Mouse (Mus musculus) liver, postnatal 0 days (tissue): Measurements from ENCODE around the gene Rnf43. TPM values are rescaled to one million over a fixed set of nuclear protein-coding genes. Genes with fewer than 3 reads are reported as not detected.

Source experiments
- ATAC-seq: fragments of 200-750 bp; cut with Nextera tagmentation; 2 replicates; pipeline ENCODE4 v1.8.0; 2017; ENCODE audit warnings: mild to moderate bottlenecking, moderate library complexity
- DNase-seq: peaks from one replicate; pipeline ENCODE4 v3.0.0-alpha.2; 2016
- H3K27ac ChIP-seq: fragments of 300-500 bp; sonication (generic); 2 replicates; pipeline ENCODE4 v1.5.1; 2014; ENCODE audit warnings: antibody characterized with exemption, moderate library complexity, mild to moderate bottlenecking, low read depth
- H3K27me3 ChIP-seq: fragments of 300-500 bp; sonication (generic); 2 replicates; pipeline ENCODE4 v1.6.1; 2014; ENCODE audit warnings: low read length, control low read depth, mixed read lengths; ENCODE audit not compliant: insufficient read depth
- H3K36me3 ChIP-seq: fragments of 300-500 bp; sonication (generic); replicated peaks from 2 replicates; pipeline ENCODE4 v1.6.1; 2014; ENCODE audit warnings: mild to moderate bottlenecking, control low read depth, low read length, moderate library complexity, mixed read lengths; ENCODE audit not compliant: insufficient read depth
- H3K4me1 ChIP-seq: fragments of 300-500 bp; sonication (generic); 2 replicates; pipeline ENCODE4 v1.6.1; 2014; ENCODE audit warnings: antibody characterized with exemption, mild to moderate bottlenecking, control low read depth; ENCODE audit not compliant: insufficient read depth
- H3K4me2 ChIP-seq: fragments of 300-500 bp; sonication (generic); 2 replicates; pipeline ENCODE4 v1.6.1; 2014; ENCODE audit warnings: low read depth, mild to moderate bottlenecking, low read length, moderate library complexity, mixed read lengths
- H3K4me3 ChIP-seq: fragments of 300-500 bp; sonication (generic); 2 replicates; pipeline ENCODE4 v1.5.1; 2014; ENCODE audit warnings: low read depth, low read length
- H3K9ac ChIP-seq: fragments of 300-500 bp; sonication (generic); replicated peaks from 2 replicates; pipeline ENCODE4 v1.6.1; 2014; ENCODE audit warnings: mild to moderate bottlenecking, moderate library complexity
- H3K9me3 ChIP-seq: fragments of 300-500 bp; sonication (generic); 2 replicates; pipeline ENCODE4 v1.6.1; 2016; ENCODE audit warnings: mild to moderate bottlenecking, control low read depth, low read length, mixed read lengths
- CTCF ChIP-seq: sonication (generic); IDR thresholded peaks from 2 replicates; pipeline ENCODE4 v1.5.1; 2016; ENCODE audit warnings: antibody characterized with exemption, low read depth
- EP300 ChIP-seq: IDR thresholded peaks from 2 replicates; pipeline ENCODE4 v1.6.1; 2016; ENCODE audit warnings: antibody characterized with exemption, low read depth, mild to moderate bottlenecking
- WGBS: fragments of 180-500 bp; shearing (Covaris S2); extraction: QIAGEN DNeasy Blood & Tissue Kit; methylation state at CpG from one replicate; pipeline ENCODE4 v1.1.7; 2014; ENCODE audit not compliant: insufficient replicate concordance; 5-methylcytosine and 5-hydroxymethylcytosine counted together
- polyA plus RNA-seq: library from polyadenylated mRNA; unstranded; fragments of >200 nt; fragmentation: Nextera tagmentation; extraction: Ambion mirVana; gene quantifications from 2 replicates; pipeline ENCODE4 v1.2.1, GENCODE M21; 2015

Rnf43 gene
- polyA plus RNA-seq, 1 experiment from 2014 or later, result 4.2 TPM

GRCm38 (mm10) chr11:87710262-87710615, 47.7 kb downstream of the Rnf43 start:
- H3K4me1 ChIP-seq, result peaks cover 38% of the 10 kb centered on the region
- peak overlapping the region; percentile 29; the same call in 1 of the 2 replicates for H3K4me3 ChIP-seq
- DNase-seq (no peak), ATAC-seq (no peak)
- H3K27ac ChIP-seq, result no peak overlapping the region
- peak overlapping the region; percentile 57 for H3K4me2 ChIP-seq
- no peaks in the 10 kb centered on the region for H3K27me3 ChIP-seq
- H3K9ac ChIP-seq, result no peak overlapping the region
- WGBS, result 63% methylated on average over 7 of the region's 7 CpGs
- TF ChIP-seq EP300, result no peak
- no peak for TF ChIP-seq CTCF
- no peaks in the 10 kb centered on the region for H3K9me3 ChIP-seq
- no peaks in the 10 kb centered on the region for H3K36me3 ChIP-seq

GRCm38 (mm10) chr11:87712188-87712587, 49.7 kb downstream of the Rnf43 start:
- 47% methylated on average over 4 of the region's 4 CpGs for WGBS
- ATAC-seq, result no peak
- no peak overlapping the region for H3K4me2 ChIP-seq

GRCm38 (mm10) chr11:87715999-87716398, 53.5 kb downstream of the Rnf43 start:
- TF ChIP-seq EP300, result no peak
- TF ChIP-seq CTCF, result peak; percentile 41
- no peaks in the 10 kb centered on the region for H3K27me3 ChIP-seq
- whole genome bisulfite sequencing, result 79% methylated on average over 4 of the region's 4 CpGs
- H3K4me1 ChIP-seq, result peaks cover 19% of the 10 kb centered on the region
- DNase-seq (no peak), ATAC-seq (no peak)
- no peak overlapping the region for H3K27ac ChIP-seq
- H3K4me3 ChIP-seq, result no peak overlapping the region
- H3K4me2 ChIP-seq, result no peak overlapping the region
- H3K9ac ChIP-seq, result no peak overlapping the region
- H3K36me3 ChIP-seq, result 0 out of 2 replicates have a peak, but pooled peaks cover 3% of the 10 kb centered on the region
- H3K9me3 ChIP-seq, result no peaks in the 10 kb centered on the region

More at GRCm38 (mm10) chr11:87712188-87712587, 49.7 kb downstream of the Rnf43 start:
- Histone ChIP-seq H3K9me3 (no peaks in the 10 kb centered on the region), H3K27me3 (no peaks in the 10 kb centered on the region), H3K27ac (no peak overlapping the region), H3K36me3 (no peaks in the 10 kb centered on the region), H3K4me1 (peaks cover 35% of the 10 kb centered on the region), H3K9ac (no peak overlapping the region), H3K4me3 (no peak overlapping the region)
- DNase-seq, result no peak
- TF ChIP-seq CTCF (no peak), EP300 (no peak)

DNA sequence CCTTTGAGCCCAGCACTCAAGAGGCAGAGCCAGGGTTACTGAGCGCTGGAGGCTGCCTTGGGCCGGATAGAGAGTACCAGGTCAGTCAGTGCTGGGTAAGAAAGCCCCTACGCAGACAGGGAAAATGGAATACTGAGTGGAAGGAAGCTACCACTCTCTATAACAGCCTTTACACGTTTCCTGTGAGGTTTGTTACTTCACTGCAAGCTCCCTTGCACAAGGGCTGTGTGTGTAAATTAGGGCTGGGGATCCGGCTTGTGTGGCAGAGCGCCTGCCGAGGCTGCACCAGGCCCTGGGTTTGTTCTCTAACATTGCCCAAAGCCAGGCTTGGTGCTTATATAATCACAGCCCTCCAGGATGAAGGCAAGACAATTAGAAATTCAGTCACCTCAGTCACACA, 57.0 kb downstream of the Rnf43 start:
- no peaks in the 10 kb centered on the region for H3K27me3 ChIP-seq
- H3K4me2 ChIP-seq, result no peak overlapping the region
- H3K27ac ChIP-seq, result no peak overlapping the region
- no peak for TF ChIP-seq CTCF
- WGBS, result 57% methylated on average over 7 of the region's 7 CpGs
- no peak overlapping the region for H3K4me3 ChIP-seq
- H3K4me1 ChIP-seq, result peaks cover 5% of the 10 kb centered on the region
- no peak for ATAC-seq
- H3K9me3 ChIP-seq, result no peaks in the 10 kb centered on the region
- no peak for DNase-seq
- 0 out of 2 replicates have a peak, but pooled peaks cover 3% of the 10 kb centered on the region for H3K36me3 ChIP-seq
- no peak overlapping the region for H3K9ac ChIP-seq

GRCm38 (mm10) chr11:87720324-87720723, 57.8 kb downstream of the Rnf43 start:
- Histone ChIP-seq H3K4me1 (peaks cover 4% of the 10 kb centered on the region), H3K9ac (no peak overlapping the region), H3K9me3 (no peaks in the 10 kb centered on the region), H3K4me2 (no peak overlapping the region), H3K27me3 (no peaks in the 10 kb centered on the region), H3K27ac (no peak overlapping the region), H3K4me3 (no peak overlapping the region), H3K36me3 (0 out of 2 replicates have a peak, but pooled peaks cover 3% of the 10 kb centered on the region)
- ATAC-seq (no peak), DNase-seq (no peak)
- TF ChIP-seq EP300 (no peak), CTCF (peak; percentile 24; the same call in 1 of the 2 replicates)
- 63% methylated on average over 9 of the region's 9 CpGs for WGBS

GRCm38 (mm10) chr11:87720839-87721238, 58.3 kb downstream of the Rnf43 start:
- Histone ChIP-seq H3K9me3 (no peaks in the 10 kb centered on the region), H3K4me1 (peaks cover 8% of the 10 kb centered on the region), H3K27me3 (no peaks in the 10 kb centered on the region), H3K9ac (no peak overlapping the region), H3K4me3 (no peak overlapping the region), H3K36me3 (0 out of 2 replicates have a peak, but pooled peaks cover 3% of the 10 kb centered on the region), H3K27ac (no peak overlapping the region), H3K4me2 (no peak overlapping the region)
- no peak for TF ChIP-seq CTCF
- TF ChIP-seq EP300, result no peak
- 67% methylated on average over 9 of the region's 9 CpGs for WGBS
- ATAC-seq (no peak), DNase-seq (no peak)

DNA sequence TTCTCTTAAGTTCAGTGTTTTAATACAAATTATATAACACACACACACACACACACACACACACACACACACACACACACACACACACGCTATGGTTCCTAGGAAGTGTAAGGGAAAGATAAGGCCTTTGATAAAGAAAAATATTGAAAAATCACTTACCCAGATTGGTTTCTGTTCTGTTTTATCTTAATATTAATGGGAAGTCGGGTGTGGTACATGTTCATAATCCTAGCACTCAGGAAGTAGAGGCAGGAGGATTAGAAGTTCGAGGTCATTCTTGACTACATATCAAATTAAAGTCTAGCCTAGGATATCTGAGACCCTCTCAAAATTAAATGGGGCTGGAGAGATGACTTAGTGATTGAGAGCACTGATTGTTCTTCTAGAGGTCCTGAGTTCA, 59.6 kb downstream of the Rnf43 start:
- no peak overlapping the region for H3K4me2 ChIP-seq
- peaks cover 21% of the 10 kb centered on the region for H3K4me1 ChIP-seq
- H3K9me3 ChIP-seq, result no peaks in the 10 kb centered on the region
- TF ChIP-seq EP300, result no peak
- DNase-seq (no peak), ATAC-seq (no peak)
- no peak overlapping the region for H3K9ac ChIP-seq
- 0 out of 2 replicates have a peak, but pooled peaks cover 3% of the 10 kb centered on the region for H3K36me3 ChIP-seq
- 64% methylated on average over 3 of the region's 3 CpGs for WGBS
- no peaks in the 10 kb centered on the region for H3K27me3 ChIP-seq
- no peak overlapping the region for H3K27ac ChIP-seq
- H3K4me3 ChIP-seq, result no peak overlapping the region
